Mouse (Mus musculus) hindbrain, embryonic 13.5 days (tissue): ENCODE measurements around the gene Birc2. TPM values are rescaled to one million over a fixed set of nuclear protein-coding genes. Genes with fewer than 3 reads are reported as not detected.
A peak's percentile ranks its signal among the peaks of the same experiment; 100 is the strongest.

Experiments
- ATAC-seq: fragments of 200-750 bp; cut with Nextera tagmentation; 2 replicates; pipeline ENCODE4 v1.8.0; 2017; ENCODE audit warnings: moderate TSS enrichment; ENCODE audit not compliant: low FRiP score
- H3K27ac ChIP-seq: fragments of 300-500 bp; sonication (generic); 2 replicates; pipeline ENCODE4 v1.5.1; 2015; ENCODE audit warnings: inconsistent platforms, mild to moderate bottlenecking, moderate library complexity
- H3K27me3 ChIP-seq: fragments of 300-500 bp; sonication (generic); 2 replicates; pipeline ENCODE4 v1.6.1; 2015; ENCODE audit warnings: mild to moderate bottlenecking, inconsistent platforms
- H3K36me3 ChIP-seq: fragments of 300-500 bp; sonication (generic); 2 replicates; pipeline ENCODE4 v1.6.1; 2015; ENCODE audit warnings: mild to moderate bottlenecking, inconsistent platforms
- H3K4me1 ChIP-seq: fragments of 300-500 bp; sonication (generic); replicated peaks from 2 replicates; pipeline ENCODE4 v1.6.1; 2015; ENCODE audit warnings: inconsistent platforms
- H3K4me2 ChIP-seq: fragments of 300-500 bp; sonication (generic); 2 replicates; pipeline ENCODE4 v1.6.1; 2015; ENCODE audit warnings: inconsistent platforms, mild to moderate bottlenecking, moderate library complexity
- H3K4me3 ChIP-seq: fragments of 300-500 bp; sonication (generic); 2 replicates; pipeline ENCODE4 v1.5.1; 2015; ENCODE audit warnings: mild to moderate bottlenecking, inconsistent platforms
- H3K9ac ChIP-seq: fragments of 300-500 bp; sonication (generic); 2 replicates; pipeline ENCODE4 v1.6.1; 2015; ENCODE audit warnings: mild to moderate bottlenecking, inconsistent platforms
- H3K9me3 ChIP-seq: fragments of 300-500 bp; sonication (generic); 2 replicates; pipeline ENCODE4 v1.6.1; 2016; ENCODE audit warnings: inconsistent platforms
- WGBS: fragments of 180-500 bp; shearing (Covaris S2); methylation state at CpG from one replicate; pipeline ENCODE4 v1.1.7; 2015; 5-methylcytosine and 5-hydroxymethylcytosine counted together
- polyA plus RNA-seq: library from polyadenylated mRNA; unstranded; fragments of >200 nt; fragmentation: Nextera tagmentation; extraction: Ambion mirVana; gene quantifications from 2 replicates; pipeline ENCODE4 v1.2.1, GENCODE M21; 2015

The Birc2 gene
- polyA plus RNA-seq: 44.8 and 47.2 TPM in 2 replicates

DNA sequence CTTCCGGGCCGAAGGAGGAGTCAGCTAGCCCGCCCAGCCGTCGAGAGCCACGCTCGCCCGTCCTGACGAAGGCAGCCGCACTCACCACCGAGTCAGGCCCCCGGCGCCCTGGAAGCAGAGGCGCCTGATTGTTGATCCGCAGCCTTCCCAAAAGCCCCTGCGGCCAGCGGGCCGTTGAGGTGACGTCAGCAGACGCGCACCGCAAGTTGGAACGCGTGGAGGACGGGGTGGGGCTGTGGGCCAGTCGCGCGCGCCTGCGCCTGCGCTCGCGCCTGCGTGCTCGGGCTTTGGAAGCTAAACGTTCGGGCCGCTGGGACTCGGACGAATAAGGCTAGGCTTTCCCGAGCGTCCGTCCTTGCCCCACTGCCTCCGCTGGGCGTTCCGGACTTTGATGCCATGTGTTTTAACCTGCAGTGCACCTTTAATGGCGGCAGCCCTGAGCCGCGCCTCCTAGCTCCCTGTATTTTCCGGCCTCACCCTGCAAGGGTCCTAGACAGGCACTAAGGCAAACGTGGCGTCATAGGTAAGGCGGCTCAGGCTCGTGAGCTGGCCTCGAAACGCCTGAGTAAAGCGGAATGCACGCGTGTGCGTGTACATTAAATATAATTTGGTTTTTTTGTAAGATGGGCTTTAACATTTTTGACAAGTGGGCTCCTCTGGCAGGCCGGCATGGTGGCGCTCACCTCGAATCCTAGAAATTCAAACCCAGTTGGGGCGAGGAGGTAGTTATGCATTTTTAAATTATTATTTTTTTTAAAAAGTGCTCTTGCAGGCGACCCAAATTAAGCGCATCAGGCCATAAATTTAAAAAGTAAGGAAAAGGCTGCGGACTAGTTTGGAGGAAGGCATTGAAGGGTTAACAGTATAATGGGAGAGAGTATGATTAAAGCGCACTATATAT is at the start of gene Birc2:
Gene Birc2 (minus strand): TSS at position 160 of the 901 bp plus-strand sequence.
- WGBS: under 1% methylated on average over 65 of the region's 68 CpGs
- Histone ChIP-seq H3K27me3 (no peaks in the 10 kb centered on the region), H3K36me3 (peaks cover 11% of the 10 kb centered on the region), H3K4me1 (peaks cover 36% of the 10 kb centered on the region), H3K27ac (peak within 1 kb of the TSS; percentile 98), H3K4me3 (peak within 1 kb of the TSS; percentile 71), H3K9me3 (no peaks in the 10 kb centered on the region), H3K9ac (peak within 1 kb of the TSS; percentile 91), H3K4me2 (peak within 1 kb of the TSS; percentile 66)
- ATAC-seq: peak; percentile 98

DNA sequence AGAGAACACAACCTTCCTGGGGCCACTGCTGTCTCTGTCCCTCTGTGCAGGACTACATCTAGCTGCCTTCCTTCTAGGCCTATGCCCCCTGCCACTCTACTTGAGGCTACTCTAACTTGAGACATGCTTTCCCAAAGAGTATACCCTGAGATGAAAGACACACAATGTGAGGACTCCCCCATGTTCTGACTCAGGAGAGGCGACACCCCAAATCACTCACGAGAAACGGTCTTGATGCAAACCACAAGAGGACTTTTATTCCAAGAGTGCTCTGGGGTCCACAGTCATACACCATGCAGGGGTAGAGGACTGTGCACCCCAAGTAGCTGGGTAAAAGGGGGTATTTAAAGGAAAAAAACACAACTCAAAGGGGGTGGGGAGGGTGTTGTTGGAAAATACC is 47.5 kb upstream of the Birc2 start:
- H3K4me2 ChIP-seq: no peak overlapping the region
- ATAC-seq: no peak
- H3K4me1 ChIP-seq: no peaks in the 10 kb centered on the region
- WGBS: 98% methylated on average over 3 of the region's 3 CpGs
- no peaks in the 10 kb centered on the region for H3K27me3 ChIP-seq
- no peak overlapping the region for H3K9ac ChIP-seq
- peaks cover 7% of the 10 kb centered on the region; the same call in 1 of the 2 replicates for H3K9me3 ChIP-seq
- no peak overlapping the region for H3K27ac ChIP-seq
- H3K36me3 ChIP-seq: no peaks in the 10 kb centered on the region
- H3K4me3 ChIP-seq: no peak overlapping the region

DNA sequence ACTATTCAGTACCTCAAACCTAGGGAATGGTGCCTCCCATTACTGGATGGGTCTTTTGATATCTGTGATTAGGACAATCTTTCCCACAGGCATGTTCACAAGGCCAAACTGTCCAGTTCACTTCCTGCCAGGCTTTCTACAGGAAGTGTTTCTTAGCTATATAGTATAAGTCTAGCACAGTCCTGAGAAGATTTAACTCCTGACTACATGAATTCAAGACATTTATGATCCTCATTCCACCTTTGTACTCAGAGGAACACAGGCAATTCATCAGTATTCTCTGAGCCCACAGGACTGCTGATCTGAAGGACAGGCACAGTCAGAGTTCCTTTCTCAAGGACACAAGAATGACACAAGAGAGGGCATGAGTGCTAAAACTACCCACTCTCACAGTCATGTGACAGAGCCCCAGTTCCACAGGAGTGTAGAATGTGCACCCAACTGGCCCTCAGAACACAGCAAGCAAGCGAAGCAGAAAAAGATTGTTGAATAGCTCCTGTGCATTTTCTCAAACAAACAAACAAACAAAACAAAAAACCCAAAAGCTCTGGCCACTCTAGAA is 45.5 kb upstream of the Birc2 start:
- Histone ChIP-seq H3K4me1 (no peaks in the 10 kb centered on the region), H3K9me3 (peaks cover 7% of the 10 kb centered on the region; the same call in 1 of the 2 replicates), H3K4me2 (no peak overlapping the region), H3K27ac (no peak overlapping the region), H3K4me3 (no peak overlapping the region), H3K27me3 (no peaks in the 10 kb centered on the region), H3K36me3 (no peaks in the 10 kb centered on the region), H3K9ac (no peak overlapping the region)
- no peak for ATAC-seq
- WGBS: 100% methylated on average over 1 of the region's 1 CpGs

DNA sequence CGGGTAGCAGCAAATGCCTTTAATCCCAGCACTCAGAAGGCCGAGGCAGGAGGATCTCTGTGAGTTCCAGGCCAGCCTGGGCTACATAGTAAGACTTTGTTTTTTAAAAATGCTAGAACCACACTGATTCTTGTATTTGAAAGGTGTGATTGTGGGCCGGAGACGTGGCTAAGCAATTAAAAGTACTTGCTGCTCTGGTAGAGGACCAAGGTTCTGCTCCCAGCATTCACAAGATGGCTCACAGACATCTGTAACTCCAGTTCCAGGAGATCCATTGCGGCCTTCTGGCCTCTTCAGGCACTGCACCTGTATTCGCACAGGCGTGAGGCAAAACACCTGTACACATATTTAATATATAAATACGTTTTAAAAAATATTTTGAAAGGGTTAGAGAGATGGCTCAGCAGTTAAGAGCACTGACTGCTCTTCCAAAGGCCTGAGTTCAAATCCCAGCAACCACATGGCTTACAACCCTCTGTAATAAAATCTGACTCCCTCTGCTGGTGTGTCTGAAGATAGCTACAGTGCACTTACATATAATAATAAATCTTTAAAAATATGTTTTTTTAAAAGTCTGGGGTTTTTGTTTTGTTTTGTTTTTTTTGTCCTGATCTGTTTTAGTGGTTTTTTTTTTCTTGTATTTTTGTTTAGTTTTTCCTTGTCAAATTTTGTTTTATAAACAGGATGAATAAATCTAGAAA is 36.8 kb upstream of the Birc2 start:
- 92% methylated on average over 8 of the region's 8 CpGs for WGBS
- peaks cover 2% of the 10 kb centered on the region; the same call in 1 of the 2 replicates for H3K27me3 ChIP-seq
- no peaks in the 10 kb centered on the region for H3K36me3 ChIP-seq
- no peak overlapping the region for H3K4me3 ChIP-seq
- no peak for ATAC-seq
- no peaks in the 10 kb centered on the region for H3K9me3 ChIP-seq
- H3K27ac ChIP-seq: no peak overlapping the region
- H3K9ac ChIP-seq: no peak overlapping the region
- no peak overlapping the region for H3K4me2 ChIP-seq
- peaks cover 8% of the 10 kb centered on the region for H3K4me1 ChIP-seq

DNA sequence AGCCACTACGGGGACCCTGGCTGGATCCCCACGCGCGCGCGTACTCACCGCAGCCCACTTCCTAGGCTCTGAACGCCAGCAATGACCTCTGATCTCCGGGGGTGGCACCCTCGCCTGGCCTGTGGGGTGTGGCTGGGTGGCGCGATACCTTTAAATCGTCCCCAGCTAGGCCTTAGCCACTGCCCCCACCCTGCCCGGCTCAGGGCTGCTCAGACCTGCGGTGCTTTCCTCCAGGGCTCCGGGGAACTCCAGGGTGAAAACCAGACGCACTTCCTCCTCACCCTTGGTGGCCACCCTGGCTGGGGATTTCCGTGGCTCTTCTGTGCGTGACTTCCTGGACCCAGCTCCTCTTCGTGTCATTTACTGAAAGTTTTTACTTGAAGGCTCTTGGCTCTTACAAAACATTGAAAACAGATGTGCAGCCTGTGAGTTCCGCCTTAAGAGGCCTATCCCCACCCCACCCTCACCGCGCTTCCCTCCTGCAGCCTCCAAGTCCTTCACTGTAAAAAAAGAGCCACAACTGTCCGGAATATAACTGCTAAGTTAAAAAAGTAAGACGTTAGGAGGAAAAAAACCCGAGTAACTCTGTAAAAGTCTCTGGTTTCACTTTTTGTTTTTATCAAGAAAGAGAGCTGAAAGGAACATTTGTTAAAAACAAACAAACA is 36.0 kb upstream of the Birc2 start, which contains the start of gene Birc3:
Gene Birc3 (minus strand): TSS at position 412 of the 665 bp plus-strand sequence.
- ATAC-seq: peak; percentile 75
- Histone ChIP-seq H3K4me3 (peak within 1 kb of the TSS; percentile 46), H3K4me2 (peak within 1 kb of the TSS; percentile 89), H3K9me3 (no peaks in the 10 kb centered on the region), H3K27me3 (peaks cover 2% of the 10 kb centered on the region; the same call in 1 of the 2 replicates), H3K9ac (peak within 1 kb of the TSS; percentile 67), H3K4me1 (peaks cover 8% of the 10 kb centered on the region), H3K27ac (no peak within 1 kb of the TSS), H3K36me3 (no peaks in the 10 kb centered on the region)
- 9% methylated on average over 26 of the region's 26 CpGs for WGBS

DNA sequence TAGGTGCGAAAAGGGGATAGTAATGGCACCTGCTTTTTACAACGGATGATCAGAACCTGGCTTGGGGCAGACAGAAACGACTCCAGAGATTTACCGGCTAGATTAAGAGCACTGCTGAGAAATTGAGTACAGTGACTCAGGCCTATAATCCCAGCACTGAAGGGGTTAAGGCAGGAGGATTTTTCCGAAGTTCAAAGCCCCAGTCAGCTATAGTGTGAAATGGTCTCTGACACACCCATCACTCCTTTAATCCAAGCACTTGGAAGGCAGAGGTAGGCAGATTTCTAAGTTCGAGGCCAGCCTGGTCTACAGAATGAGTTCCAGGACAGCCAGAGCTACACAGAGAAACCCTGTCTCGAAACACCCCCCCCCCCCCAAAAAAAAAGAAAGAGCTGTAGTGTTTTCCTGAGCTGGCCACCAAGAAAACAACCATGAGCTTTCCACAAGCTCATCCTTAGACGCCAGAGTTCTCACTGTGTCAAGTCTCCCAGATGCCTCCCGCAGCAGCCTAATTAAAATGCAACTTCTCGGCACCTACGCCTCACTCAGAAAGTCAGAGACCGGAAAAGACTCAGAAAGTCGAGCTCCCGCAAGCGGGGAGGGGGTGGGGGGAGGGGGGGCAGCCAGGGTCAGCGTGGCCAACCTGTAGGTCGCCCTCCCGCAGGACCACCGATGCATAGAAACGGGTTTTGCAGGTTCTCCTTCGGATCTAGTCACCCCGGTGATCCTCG is 35.3 kb upstream of the Birc2 start:
- Histone ChIP-seq H3K4me2 (peak overlapping the region; percentile 89), H3K9me3 (no peaks in the 10 kb centered on the region), H3K36me3 (no peaks in the 10 kb centered on the region), H3K27ac (no peak overlapping the region), H3K4me3 (peak overlapping the region; percentile 46), H3K27me3 (peaks cover 2% of the 10 kb centered on the region; the same call in 1 of the 2 replicates), H3K9ac (peak overlapping the region; percentile 67), H3K4me1 (peaks cover 8% of the 10 kb centered on the region)
- peak; percentile 40; the same call in 1 of the 2 replicates for ATAC-seq
- WGBS: 19% methylated on average over 23 of the region's 23 CpGs

DNA sequence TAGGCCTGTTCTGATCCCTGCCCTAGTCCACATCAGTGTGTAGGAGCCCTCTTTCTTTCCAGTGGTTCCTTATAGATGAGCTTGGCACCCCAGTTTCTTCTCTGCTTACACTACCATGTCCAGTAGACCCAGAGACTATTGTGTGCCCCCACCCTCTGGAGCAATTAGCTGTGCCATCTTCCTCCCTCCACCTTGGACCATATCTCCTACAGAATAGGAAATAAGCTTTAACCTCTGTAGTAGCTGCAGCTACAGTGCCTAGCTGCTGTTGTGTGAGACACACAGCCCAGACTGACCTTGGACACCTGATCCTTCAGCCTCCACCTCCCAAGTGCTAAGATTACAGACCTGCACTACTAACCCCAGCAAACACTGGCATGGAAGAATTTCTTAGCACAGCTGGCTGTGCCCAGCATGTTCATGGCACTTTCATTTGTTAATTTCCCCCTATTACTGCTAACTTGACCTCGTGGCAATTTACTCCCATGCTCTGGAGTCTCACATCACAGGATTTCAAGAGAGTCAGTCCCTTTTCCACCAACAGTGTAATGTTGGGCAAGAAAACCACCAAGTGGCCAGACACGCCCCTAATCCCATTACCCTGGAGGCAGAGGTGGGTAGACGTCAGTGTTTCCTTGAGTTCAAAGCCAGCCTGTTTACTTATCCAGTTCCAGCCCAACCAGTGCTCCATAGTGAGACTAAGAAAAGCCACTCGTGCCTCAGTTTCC is 34.6 kb upstream of the Birc2 start:
- Histone ChIP-seq H3K27me3 (peaks cover 2% of the 10 kb centered on the region; the same call in 1 of the 2 replicates), H3K9me3 (no peaks in the 10 kb centered on the region), H3K27ac (no peak overlapping the region), H3K36me3 (no peaks in the 10 kb centered on the region), H3K9ac (no peak overlapping the region), H3K4me2 (no peak overlapping the region), H3K4me1 (peaks cover 8% of the 10 kb centered on the region), H3K4me3 (no peak overlapping the region)
- WGBS: 71% methylated on average over 4 of the region's 4 CpGs
- no peak for ATAC-seq

DNA sequence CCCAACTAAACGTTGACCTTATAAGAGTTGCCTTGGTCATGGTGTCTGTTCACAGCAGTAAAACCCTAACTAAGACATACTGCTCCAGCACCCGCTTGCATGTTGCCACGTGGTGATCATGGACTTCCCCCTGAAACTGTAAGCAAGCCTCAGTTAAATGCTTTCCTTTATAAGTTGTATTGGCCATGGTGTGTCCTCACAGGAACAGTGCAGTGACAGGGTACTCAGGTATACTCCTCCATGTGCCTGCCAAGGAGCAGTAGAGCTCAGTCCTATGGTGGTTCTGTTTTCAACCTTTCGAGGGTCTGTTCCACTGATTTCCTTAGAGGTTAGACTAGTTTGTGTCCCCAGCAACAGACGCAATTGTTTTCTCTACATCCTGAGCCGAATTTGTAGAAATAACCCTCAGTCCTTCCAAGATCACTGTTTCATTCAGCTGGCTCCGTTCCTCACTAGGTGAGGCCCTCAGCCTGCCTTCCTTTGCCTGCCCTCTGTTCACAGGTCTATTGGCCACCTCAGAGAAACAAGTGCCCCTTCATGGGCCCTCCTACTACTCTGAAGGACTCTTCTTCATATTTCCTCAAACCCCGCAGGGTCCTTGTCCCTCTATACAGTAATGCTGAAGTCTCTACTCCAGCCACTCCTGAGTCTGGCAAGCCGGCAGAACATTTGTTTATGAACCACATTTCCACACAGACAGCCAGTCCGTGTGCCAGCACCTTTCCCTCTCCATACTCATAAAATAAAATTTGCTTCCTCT is 33.9 kb upstream of the Birc2 start:
- Histone ChIP-seq H3K4me3 (no peak overlapping the region), H3K9me3 (no peaks in the 10 kb centered on the region), H3K4me2 (no peak overlapping the region), H3K27ac (no peak overlapping the region), H3K9ac (no peak overlapping the region), H3K27me3 (peaks cover 2% of the 10 kb centered on the region; the same call in 1 of the 2 replicates), H3K4me1 (peaks cover 8% of the 10 kb centered on the region), H3K36me3 (no peaks in the 10 kb centered on the region)
- no peak for ATAC-seq
- WGBS: 90% methylated on average over 10 of the region's 10 CpGs

DNA sequence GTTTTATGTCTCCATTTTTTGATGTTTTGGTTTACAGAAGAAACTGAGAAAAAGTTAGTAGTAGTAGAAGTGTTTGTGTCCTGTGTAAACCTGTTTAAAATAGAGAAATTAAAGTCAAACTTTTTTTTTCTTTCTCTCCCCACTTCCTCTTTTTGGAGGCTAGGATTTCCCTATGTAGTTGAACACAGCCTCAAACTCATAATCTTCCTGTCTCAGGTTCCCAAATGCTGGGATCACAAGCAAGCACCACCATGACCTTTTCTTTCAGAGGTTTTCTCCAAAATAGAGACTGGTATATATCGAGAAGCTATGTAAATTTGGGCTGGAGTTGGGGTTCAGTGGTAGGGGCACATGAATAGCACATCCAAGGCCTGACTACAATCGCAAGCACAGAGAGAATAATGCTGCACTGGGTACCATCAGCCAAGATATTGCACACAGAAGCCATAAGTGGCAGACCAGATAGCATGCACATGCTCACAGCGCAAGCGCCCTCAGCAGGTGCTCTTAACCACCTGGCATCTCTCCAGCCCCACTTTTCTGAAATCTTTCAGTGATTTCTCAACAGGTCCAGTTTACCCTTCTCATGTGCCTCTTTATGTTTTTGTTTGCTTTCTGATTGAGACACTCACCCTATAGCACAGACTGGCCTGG is 32.1 kb upstream of the Birc2 start:
- 90% methylated on average over 4 of the region's 4 CpGs for WGBS
- Histone ChIP-seq H3K4me1 (peaks cover 8% of the 10 kb centered on the region), H3K4me2 (no peak overlapping the region), H3K9ac (no peak overlapping the region), H3K36me3 (no peaks in the 10 kb centered on the region), H3K4me3 (no peak overlapping the region), H3K9me3 (no peaks in the 10 kb centered on the region), H3K27ac (no peak overlapping the region), H3K27me3 (peaks cover 2% of the 10 kb centered on the region; the same call in 1 of the 2 replicates)
- no peak for ATAC-seq

DNA sequence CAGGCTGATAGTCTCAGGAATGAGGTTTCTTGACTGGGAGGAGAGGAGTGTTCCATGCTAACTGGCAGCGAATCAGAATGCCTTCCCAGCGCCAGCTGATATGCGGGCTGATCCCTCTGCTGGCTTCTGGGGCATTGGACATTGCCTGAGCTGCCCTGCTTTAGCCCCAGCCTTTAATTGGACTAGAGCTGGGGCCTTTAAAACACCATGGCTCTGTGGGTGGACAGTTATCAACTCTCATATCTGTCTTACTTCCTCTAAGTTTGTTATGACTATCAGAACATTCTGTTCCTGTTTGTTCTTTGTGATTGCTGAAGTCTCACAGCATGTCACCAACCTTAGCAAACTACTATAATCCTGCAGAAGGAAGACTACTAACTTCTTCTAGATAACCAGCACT is 31.1 kb upstream of the Birc2 start:
- peaks cover 6% of the 10 kb centered on the region for H3K4me1 ChIP-seq
- WGBS: 92% methylated on average over 3 of the region's 3 CpGs
- H3K36me3 ChIP-seq: no peaks in the 10 kb centered on the region
- no peak overlapping the region for H3K27ac ChIP-seq
- H3K9ac ChIP-seq: no peak overlapping the region
- H3K4me3 ChIP-seq: no peak overlapping the region
- no peak for ATAC-seq
- H3K4me2 ChIP-seq: no peak overlapping the region
- no peaks in the 10 kb centered on the region for H3K9me3 ChIP-seq
- H3K27me3 ChIP-seq: peaks cover 2% of the 10 kb centered on the region; the same call in 1 of the 2 replicates
